Mouse (Mus musculus): ENCODE data around the gene Zg16.

Gene Zg16

DNA sequence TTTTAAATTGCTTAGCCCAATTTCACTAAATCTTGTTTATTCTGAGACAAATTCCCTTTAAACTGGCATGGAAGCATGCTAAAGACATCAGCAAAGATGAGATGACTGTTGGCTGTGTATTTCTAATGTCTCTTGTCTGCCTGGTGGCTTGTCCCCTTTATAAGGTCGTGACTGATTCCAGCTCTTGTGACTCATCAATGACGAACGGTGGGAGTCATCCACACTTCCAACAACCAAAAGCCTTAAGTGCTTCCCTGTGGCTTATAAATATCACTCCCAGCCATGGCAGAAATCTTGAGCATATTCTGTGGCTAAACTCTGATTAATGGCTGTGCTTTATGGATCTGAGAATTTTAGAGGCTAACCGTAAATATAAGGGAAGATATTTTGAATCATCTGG lies 20.8 kb downstream of the Zg16 start:
- no peak for DNase-seq

- no peak for DNase-seq
Measured at GRCm38 (mm10) chr7:127065538-127065937, 21.6 kb downstream of the Zg16 start.

DNA sequence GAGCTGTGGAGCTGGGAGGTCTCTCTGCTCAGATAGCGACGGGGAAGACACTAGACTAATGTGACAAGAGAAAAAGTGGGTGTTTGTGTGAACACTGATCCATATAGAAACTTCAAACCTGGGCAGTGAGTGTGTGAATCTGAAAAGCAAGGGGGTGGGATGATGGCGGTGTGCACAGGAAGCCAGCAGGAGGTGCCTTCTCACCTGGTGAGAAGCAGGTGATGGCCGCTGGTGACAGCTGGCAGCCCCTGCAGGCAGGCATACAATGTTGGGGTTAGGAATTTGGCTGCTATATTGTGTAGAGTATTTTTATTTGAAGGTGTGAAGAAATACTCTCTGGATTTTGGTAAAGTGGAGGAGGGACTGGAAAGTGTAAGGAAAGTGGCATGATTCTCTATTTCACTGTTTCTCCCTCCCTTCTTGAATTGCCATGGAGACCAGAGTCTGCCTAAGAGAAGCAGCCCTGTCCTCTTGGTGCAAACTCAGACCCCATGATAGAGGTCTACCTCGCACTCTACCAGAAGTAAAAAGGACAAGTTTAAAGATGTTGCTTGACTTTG lies 32.0 kb downstream of the Zg16 start:
- DNase-seq: peak; percentile 50

GRCm38 (mm10) chr7:127041851-127042672 lies 45.1 kb downstream of the Zg16 start, which contains the start of gene Kif22:
Gene Kif22, minus strand, starts transcription at chr7:127042471.
- DNase-seq: peak; percentile 91

DNA sequence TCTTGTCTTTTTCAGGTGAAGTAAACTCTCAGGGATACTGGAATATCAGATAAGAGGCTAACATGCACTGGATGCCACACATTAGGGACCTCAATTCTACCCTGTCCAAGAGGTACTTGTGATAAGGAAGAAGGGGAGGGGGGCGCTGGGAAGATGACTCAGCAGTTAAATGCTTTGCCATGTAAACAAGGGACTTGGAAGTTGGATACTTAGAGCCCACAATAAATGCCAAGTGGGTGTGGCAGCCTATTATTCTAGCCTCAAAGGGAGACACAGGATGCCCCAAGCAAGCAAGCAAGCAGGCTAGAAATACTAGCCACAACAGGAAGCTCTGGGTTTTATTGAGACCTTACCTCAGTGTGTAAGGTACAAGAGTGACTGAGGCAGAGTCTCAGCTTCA lies 55.9 kb downstream of the Zg16 start:
- DNase-seq: no peak

- DNase-seq: no peak
Measured at GRCm38 (mm10) chr7:127030172-127030571, 57.0 kb downstream of the Zg16 start.

GRCm38 (mm10) chr7:127027885-127028284 lies 59.2 kb downstream of the Zg16 start:
- no peak for DNase-seq

DNA sequence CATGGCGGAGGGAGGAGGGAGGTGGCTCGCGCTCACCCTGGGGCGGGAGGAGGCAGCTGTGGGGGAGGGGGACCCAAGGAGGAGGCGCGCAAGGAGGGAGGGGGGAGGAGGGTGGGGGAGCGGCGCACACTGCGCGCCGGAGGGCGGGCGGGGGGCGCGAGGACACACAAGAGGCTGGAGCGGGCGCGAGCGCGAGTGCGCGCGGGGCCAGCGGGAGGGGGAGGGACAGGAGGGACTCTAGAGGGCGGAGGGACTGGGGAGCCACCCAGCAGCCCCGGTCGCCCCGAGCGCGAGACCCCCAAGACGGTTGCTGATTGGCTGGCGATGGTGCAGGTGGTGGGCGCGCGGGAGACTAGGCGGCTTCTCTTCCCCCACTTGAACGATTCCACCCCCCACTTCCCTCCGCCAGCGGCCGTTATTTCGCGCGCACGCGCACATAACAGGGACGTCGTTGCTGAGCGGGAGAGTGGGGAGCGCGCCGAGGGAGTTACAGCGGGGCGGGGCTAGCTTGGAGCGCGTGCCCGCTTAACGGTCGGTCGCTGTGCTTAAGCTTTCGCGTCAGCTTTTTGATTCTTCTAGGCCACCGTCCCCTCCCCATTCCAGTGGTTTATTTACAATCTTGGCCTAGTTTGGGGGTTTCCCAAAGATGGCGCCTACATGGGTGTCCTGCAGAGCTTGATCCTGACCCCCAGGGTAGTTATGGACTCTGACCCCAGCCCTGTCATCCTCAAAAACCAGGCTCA lies 60.0 kb downstream of the Zg16 start, which contains the start of gene Maz:
Gene Maz, minus strand, starts transcription at position 54 of the 743 bp plus-strand sequence.
- DNase-seq: peak; percentile 100

DNA sequence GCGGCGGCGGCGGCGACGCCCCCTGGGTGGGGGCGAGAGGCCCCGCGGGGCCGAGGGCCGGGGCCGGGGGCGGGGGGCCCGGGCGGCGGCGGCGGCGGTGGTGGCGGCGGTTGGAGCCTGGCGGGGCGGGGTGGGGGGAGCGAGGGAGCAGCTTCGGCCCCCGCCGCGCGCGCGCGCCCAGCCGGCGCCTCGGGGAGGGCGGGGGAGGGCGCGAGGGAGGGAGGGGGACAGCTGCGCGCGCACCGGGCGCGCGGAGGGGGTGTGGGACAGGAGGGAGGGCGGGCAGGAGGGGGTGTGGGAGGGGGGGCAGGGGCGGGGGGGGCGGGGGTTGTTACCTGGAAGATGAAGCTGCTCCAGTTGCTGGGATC lies 60.5 kb downstream of the Zg16 start:
- peak; percentile 91 for DNase-seq

- peak; percentile 86 for DNase-seq
Measured at GRCm38 (mm10) chr7:127026161-127026600, 60.9 kb downstream of the Zg16 start.

- DNase-seq: peak; percentile 71
Measured at GRCm38 (mm10) chr7:127025556-127026160, 61.5 kb downstream of the Zg16 start.

DNA sequence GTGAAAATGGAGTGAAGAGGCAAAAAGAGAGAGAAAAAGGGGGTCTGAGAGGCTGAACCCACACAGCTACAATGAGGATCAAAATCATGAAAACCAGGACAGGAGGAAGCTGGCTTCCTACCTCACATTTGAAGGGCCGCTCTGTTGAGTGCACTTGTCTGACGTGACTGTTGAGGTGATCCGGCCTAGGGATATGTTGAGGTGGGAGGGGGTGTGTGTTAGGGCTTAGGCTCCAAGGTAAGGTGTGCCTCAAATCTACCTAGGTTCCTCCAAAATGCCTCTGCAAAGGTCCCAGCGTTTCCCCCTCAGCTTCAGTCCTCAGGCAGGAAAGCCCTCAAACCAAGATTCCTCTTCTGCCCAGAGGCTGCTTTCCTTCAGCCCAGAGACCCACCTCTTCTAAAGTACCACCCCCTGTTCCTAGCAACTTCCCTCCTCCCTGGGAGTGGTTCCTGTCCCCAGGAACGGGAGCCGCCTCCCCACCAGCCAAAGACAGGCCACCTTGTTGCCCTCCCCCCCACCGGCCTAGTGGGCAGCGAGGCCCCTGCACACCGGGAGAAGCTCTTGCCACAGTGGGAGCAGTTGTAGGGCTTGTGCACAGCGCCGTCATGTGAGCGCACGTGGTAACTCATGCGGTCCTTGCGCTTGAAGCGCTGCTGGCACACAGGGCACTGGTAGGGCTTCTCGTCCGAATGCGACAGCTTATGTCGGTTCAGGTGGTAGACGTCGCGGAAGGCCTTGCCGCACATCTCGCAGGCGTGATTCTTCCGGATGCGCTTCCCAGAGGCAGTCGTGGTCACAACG lies 62.2 kb downstream of the Zg16 start:
- peak; percentile 89 for DNase-seq

DNA sequence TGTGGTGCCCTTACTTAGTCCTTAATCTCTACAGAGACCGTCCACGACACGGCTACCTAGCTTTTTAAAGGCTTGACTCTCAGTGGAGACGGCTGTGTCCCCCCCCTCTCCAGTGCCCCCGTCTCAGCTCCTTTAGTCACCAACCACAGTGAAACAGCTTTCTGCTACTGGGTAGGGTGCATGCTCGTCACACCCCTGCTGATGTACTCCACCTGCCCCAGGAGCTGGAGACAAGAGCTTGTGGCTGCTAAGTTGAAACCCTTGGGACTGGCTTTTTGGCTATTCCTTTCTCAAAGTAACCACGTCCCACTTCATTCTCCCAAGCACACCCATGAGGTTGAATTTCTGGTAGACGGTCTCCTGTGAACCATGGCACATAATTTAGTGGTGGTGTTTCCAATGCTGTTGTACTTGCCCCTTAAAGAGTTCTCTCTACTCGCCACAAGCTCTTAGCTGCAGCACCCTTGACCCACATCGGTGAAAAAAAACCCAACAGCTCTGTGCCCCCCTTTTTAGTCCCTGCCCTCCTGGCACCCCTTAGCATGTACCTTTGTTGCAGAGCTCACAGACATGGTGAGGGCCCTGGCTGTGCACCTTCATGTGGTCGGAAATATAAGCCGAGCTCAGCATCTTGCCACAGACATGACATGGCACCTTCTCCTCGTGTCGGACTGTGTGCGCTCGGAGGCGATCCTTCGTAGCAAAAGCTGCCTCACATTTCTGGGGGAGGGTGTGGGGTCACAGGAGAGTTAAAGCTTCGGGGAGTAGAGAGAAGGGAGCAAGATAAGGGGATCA lies 63.0 kb downstream of the Zg16 start:
- DNase-seq: peak; percentile 78

DNA sequence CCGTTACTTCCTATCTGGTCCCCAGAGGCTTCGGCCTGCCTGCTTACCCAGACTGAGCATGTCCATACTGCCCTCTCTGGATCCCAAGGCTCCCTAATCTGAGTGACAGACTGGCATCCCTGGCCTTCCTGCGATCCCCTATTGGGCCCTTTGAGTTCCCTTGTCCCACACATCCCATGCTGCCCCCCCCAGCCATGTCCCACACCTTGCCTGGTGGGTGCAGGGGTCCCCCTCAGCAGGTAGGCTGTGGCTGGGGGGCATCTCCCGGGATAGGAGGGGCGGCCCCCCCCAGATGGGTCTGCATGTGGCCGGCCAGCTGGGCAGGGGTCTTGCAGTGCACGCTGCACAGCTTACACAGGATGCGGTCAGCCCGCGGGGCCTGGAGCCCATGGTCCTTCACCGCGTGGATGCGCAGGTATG lies 63.8 kb downstream of the Zg16 start:
- peak; percentile 42 for DNase-seq

GRCm38 (mm10) chr7:127022528-127023271 lies 64.4 kb downstream of the Zg16 start:
- peak; percentile 58 for DNase-seq

- peak; percentile 27 for DNase-seq
Measured at GRCm38 (mm10) chr7:127021563-127022527, 65.3 kb downstream of the Zg16 start.

DNA sequence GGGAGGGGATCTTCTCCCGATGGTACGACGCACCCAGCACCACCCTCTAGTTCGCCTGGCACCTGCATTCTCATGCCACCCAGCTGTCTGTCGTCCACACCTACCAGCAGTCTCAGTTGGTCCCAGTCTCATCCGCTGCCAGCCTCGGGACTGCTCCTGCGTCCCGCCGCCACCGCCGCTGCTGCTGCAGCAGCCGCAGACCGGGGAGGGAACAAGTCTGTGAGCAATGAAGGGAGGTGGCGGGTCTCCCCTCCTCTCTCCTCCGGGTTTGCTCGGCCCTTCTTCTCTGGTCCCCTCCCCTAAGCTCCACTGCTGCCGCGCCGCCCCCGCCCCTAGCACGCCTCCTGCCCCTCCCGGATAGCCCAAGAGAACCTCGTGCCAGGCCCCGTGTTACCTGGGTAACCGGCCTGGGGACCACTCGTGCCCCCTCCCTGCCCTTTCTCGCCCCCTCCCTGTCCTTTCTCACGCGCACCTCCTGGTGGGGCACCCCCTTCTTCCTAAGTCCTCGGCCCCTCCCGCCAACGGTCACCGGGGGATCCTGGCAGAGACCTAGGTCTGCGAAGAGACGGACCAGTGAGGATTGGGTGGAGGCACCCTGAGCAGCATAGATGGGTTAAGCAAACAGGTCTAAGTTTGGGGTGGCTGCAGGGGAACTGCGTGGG lies 66.1 kb downstream of the Zg16 start, which contains the start of the genes Gm42742 and Prrt2:
Gene Gm42742, minus strand, starts transcription at position 197 of the 662 bp plus-strand sequence.
Gene Prrt2, minus strand, starts transcription at position 311 of the 662 bp plus-strand sequence.
- DNase-seq: peak; percentile 80

DNA sequence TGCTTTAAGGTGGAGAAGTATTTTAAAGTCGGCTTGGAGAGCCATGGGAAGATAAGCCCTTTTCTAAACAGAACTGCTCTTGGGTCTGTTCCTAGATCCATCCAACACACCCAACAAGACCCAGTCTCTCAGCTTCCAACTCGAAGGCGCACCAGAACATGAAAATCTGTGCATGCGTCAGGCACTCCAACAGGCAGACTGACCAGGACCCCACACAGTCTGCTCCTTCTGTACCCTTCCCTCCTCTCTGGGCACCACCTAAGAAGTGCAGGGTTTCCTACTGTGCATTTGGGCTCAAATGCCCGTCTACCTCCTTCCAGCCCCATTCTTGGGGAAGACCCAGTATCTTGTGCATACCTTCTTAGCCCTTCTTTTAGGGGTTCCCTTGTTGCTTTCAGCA lies 66.6 kb downstream of the Zg16 start:
- DNase-seq: no peak

- DNase-seq: no peak
Measured at GRCm38 (mm10) chr7:127020031-127020430, 67.1 kb downstream of the Zg16 start.

Measured in thymus, postnatal 14 days (tissue).